In the genomic region with DNA sequence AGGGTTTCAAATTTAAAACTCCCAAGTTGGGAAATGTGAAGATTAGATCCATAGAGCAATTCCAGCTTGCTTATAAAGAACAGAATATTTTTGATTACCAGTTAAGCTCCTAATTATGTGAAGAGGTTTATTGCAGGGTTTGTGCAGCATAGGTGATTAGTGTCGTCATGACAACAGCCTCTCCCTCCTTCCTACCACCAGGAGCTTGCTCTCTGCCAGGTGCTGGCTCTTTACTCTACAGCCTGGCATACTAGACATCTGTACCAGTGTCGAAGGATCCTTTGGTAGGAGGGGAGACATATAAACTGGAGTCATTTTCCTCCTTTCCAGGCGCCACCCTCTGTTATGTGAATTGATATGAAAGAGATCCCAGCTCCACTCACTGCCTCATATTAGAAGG, we compare ENCODE assay signal across 18 mouse cellular contexts.
DNase-seq lines count a peak whose midpoint lies in the region; ATAC-seq lines count a peak whose summit lies in the region.
"Had no signal": no experiment of that assay in that cellular context is flagged by ENCODE, and none has a peak within 500 bp of the region (broad histone marks: within the 10 kb centered on the region; RNA-seq: fewer than 3 reads in every experiment).

No protein-coding gene starts in this region.

- H3K27me3 ChIP-seq in embryonic facial prominence, embryonic 14.5 days (replicated peaks; ENCODE audit: control insufficient read depth, insufficient read depth, low read length), result no peaks in the 10 kb centered on the region
- no peaks in the 10 kb centered on the region for H3K27me3 ChIP-seq in embryonic facial prominence, embryonic 10.5 days (replicated peaks; ENCODE audit: low read depth, poor library complexity, severe bottlenecking)
- H3K27me3 ChIP-seq: CH12.LX; embryonic facial prominence, embryonic 15.5 days; neural tube, embryonic 12.5 days had no signal

- H3K4me3 ChIP-seq in embryonic facial prominence, embryonic 14.5 days (ENCODE audit: low read depth, low read length), result no peak overlapping the region
- no peak overlapping the region for H3K4me3 ChIP-seq in embryonic facial prominence, embryonic 10.5 days
- H3K4me3 ChIP-seq: embryonic facial prominence, embryonic 15.5 days; limb, embryonic 13.5 days; neural tube, embryonic 12.5 days had no signal

- DNase-seq in embryonic facial prominence, embryonic 14.5 days (ENCODE audit: low spot score), result no peak
- no peak for DNase-seq in embryonic facial prominence, embryonic 10.5 days (ENCODE audit: low spot score)
- peak; percentile 29 for DNase-seq in retina, adult 2 months (ENCODE audit: low read depth, low spot score)
- DNase-seq in retina, embryonic 14.5 days (ENCODE audit: low spot score), result no peak
- peak; percentile 12 for DNase-seq in hindlimb bud, embryonic 11.5 days (ENCODE audit: extremely low spot score, low read depth, low spot score)
- DNase-seq in retina, postnatal 7 days (ENCODE audit: low read depth, low spot score), result peak; percentile 36
- no peak for DNase-seq in adrenal gland, adult 18-20 months (ENCODE audit: low spot score in 2 of 2)
- no peak for DNase-seq in heart, postnatal 25 days (ENCODE audit: low spot score)
- DNase-seq: gastrocnemius, postnatal 14 days; heart, postnatal 10 days; layer of hippocampus, adult 9-11 months; lung, postnatal 14 days had no signal

- H3K9me3 ChIP-seq in embryonic facial prominence, embryonic 14.5 days (ENCODE audit: control insufficient read depth, low read length), result no peaks in the 10 kb centered on the region
- H3K9me3 ChIP-seq in embryonic facial prominence, embryonic 10.5 days, result no peaks in the 10 kb centered on the region
- H3K9me3 ChIP-seq: embryonic facial prominence, embryonic 15.5 days; limb, embryonic 13.5 days; neural tube, embryonic 12.5 days had no signal

- no peak overlapping the region for H3K27ac ChIP-seq in embryonic facial prominence, embryonic 14.5 days (replicated peaks; ENCODE audit: low read depth, low read length)
- H3K27ac ChIP-seq in embryonic facial prominence, embryonic 10.5 days (replicated peaks), result no peak overlapping the region
- H3K27ac ChIP-seq: embryonic facial prominence, embryonic 15.5 days; kidney, postnatal 0 days; limb, embryonic 13.5 days; neural tube, embryonic 12.5 days had no signal

- ATAC-seq in embryonic facial prominence, embryonic 14.5 days (ENCODE audit: low read depth), result peak; percentile 85
- ATAC-seq: intestine, postnatal 0 days had no signal

- H3K4me2 ChIP-seq in embryonic facial prominence, embryonic 14.5 days (ENCODE audit: low read depth, low read length), result no peak overlapping the region
- H3K4me2 ChIP-seq: embryonic facial prominence, embryonic 15.5 days; limb, embryonic 13.5 days; neural tube, embryonic 12.5 days had no signal

- no peaks in the 10 kb centered on the region for H3K36me3 ChIP-seq in embryonic facial prominence, embryonic 14.5 days (ENCODE audit: control insufficient read depth, insufficient read depth, low read length)
- no peaks in the 10 kb centered on the region for H3K36me3 ChIP-seq in embryonic facial prominence, embryonic 10.5 days (replicated peaks)
- H3K36me3 ChIP-seq: embryonic facial prominence, embryonic 15.5 days; limb, embryonic 13.5 days; neural tube, embryonic 12.5 days had no signal

- no peak overlapping the region for H3K9ac ChIP-seq in embryonic facial prominence, embryonic 14.5 days (ENCODE audit: low read depth, low read length)
- H3K9ac ChIP-seq: embryonic facial prominence, embryonic 15.5 days; limb, embryonic 13.5 days; neural tube, embryonic 12.5 days had no signal

- intact Hi-C loops in heart, postnatal 25 days (cut with DNase I), result no loop called here

- H3K4me1 ChIP-seq in embryonic facial prominence, embryonic 14.5 days (ENCODE audit: control insufficient read depth, insufficient read depth, low read length), result no peaks in the 10 kb centered on the region; the same call in 1 of the 2 replicates
- peaks cover 26% of the 10 kb centered on the region for H3K4me1 ChIP-seq in embryonic facial prominence, embryonic 10.5 days

- WGBS in embryonic facial prominence, embryonic 14.5 days, result 76% methylated on average over 3 of the region's 3 CpGs
- 87% methylated on average over 3 of the region's 3 CpGs for WGBS in embryonic facial prominence, embryonic 10.5 days

Comparison
In these comparisons a context has a peak if more than half of its experiments do, and no peak if none do; other contexts are left out.
1. DNase-seq: peak in retina, adult 2 months (single experiment), hindlimb bud, embryonic 11.5 days (single experiment) and retina, postnatal 7 days (single experiment); none in embryonic facial prominence, embryonic 14.5 days (single experiment), embryonic facial prominence, embryonic 10.5 days (single experiment), retina, embryonic 14.5 days (single experiment), adrenal gland, adult 18-20 months (0 of 2) and heart, postnatal 25 days (single experiment).